Mouse (Mus musculus) limb, embryonic 11.5 days (tissue): ENCODE measurements around the gene Gm28308. TPM values are rescaled to one million over a fixed set of nuclear protein-coding genes. Genes with fewer than 3 reads are reported as not detected.

ENCODE experiments used
- ATAC-seq: fragments of 200-750 bp; cut with Nextera tagmentation; 2 replicates; pipeline ENCODE4 v1.8.0; 2017; ENCODE audit warnings: low read depth; ENCODE audit not compliant: insufficient number of reproducible peaks, low FRiP score, low TSS enrichment
- DNase-seq: peaks from one replicate; pipeline ENCODE4 v3.0.0-alpha.2; 2015; ENCODE audit warnings: low spot score
- H3K27ac ChIP-seq: fragments of 300-500 bp; sonication (generic); replicated peaks from 2 replicates; pipeline ENCODE4 v1.5.1; 2014; ENCODE audit warnings: low read depth, mild to moderate bottlenecking, low read length
- H3K27me3 ChIP-seq: fragments of 300-500 bp; sonication (generic); 2 replicates; pipeline ENCODE4 v1.6.1; 2014; ENCODE audit warnings: mild to moderate bottlenecking, low read length, mixed read lengths; ENCODE audit not compliant: control insufficient read depth, insufficient read depth
- H3K36me3 ChIP-seq: fragments of 300-500 bp; sonication (generic); 2 replicates; pipeline ENCODE4 v1.6.1; 2014; ENCODE audit warnings: mild to moderate bottlenecking, low read length, moderate library complexity, mixed read lengths; ENCODE audit not compliant: control insufficient read depth, insufficient read depth
- H3K4me1 ChIP-seq: fragments of 300-500 bp; sonication (generic); 2 replicates; pipeline ENCODE4 v1.6.1; 2014; ENCODE audit warnings: low read length, mixed read lengths; ENCODE audit not compliant: control insufficient read depth, insufficient read depth
- H3K4me2 ChIP-seq: fragments of 300-500 bp; sonication (generic); 2 replicates; pipeline ENCODE4 v1.6.1; 2014; ENCODE audit warnings: low read depth, mild to moderate bottlenecking, moderate library complexity; ENCODE audit not compliant: severe bottlenecking
- H3K4me3 ChIP-seq: fragments of 300-500 bp; sonication (generic); 2 replicates; pipeline ENCODE4 v1.5.1; 2014; ENCODE audit warnings: low read depth, low read length
- H3K9ac ChIP-seq: fragments of 300-500 bp; sonication (generic); 2 replicates; pipeline ENCODE4 v1.6.1; 2014; ENCODE audit warnings: mild to moderate bottlenecking, low read length
- H3K9me3 ChIP-seq: fragments of 300-500 bp; sonication (generic); 2 replicates; pipeline ENCODE4 v1.6.1; 2016; ENCODE audit warnings: low read length; ENCODE audit not compliant: control insufficient read depth
- WGBS: fragments of 180-500 bp; shearing (Covaris S2); extraction: QIAGEN DNeasy Blood & Tissue Kit; methylation state at CpG from one replicate; pipeline ENCODE4 v1.1.7; 2014; 5-methylcytosine and 5-hydroxymethylcytosine counted together
- polyA plus RNA-seq: library from polyadenylated mRNA; unstranded; fragments of >200 nt; fragmentation: Nextera tagmentation; extraction: Ambion mirVana; gene quantifications from 2 replicates; pipeline ENCODE4 v1.2.1, GENCODE M21; 2014

Gene Gm28308
- polyA plus RNA-seq, 1 experiment from 2014 or later: 1.3 TPM

DNA sequence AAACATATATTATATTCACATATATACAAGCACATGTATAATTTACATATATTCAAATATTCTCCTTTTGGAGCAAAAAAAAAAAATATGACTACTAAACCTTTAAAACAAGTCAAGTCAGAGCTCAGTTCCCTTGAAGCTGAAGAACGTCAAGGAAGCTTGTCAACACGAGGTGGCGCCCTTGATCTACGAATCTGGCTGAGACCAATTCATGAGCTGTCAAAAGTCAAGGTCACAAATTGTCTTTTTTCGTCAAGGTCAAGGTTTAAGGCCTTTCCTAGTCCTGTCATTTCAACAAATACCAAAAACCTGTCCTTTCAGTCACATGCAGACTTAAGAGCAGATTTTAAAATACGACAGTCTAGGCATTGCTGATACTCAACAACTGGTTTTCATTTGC is 43.8 kb upstream of the Gm28308 start:
- Histone ChIP-seq H3K4me3 (peak overlapping the region; percentile 20), H3K27ac (no peak overlapping the region)
- ATAC-seq: no peak

DNA sequence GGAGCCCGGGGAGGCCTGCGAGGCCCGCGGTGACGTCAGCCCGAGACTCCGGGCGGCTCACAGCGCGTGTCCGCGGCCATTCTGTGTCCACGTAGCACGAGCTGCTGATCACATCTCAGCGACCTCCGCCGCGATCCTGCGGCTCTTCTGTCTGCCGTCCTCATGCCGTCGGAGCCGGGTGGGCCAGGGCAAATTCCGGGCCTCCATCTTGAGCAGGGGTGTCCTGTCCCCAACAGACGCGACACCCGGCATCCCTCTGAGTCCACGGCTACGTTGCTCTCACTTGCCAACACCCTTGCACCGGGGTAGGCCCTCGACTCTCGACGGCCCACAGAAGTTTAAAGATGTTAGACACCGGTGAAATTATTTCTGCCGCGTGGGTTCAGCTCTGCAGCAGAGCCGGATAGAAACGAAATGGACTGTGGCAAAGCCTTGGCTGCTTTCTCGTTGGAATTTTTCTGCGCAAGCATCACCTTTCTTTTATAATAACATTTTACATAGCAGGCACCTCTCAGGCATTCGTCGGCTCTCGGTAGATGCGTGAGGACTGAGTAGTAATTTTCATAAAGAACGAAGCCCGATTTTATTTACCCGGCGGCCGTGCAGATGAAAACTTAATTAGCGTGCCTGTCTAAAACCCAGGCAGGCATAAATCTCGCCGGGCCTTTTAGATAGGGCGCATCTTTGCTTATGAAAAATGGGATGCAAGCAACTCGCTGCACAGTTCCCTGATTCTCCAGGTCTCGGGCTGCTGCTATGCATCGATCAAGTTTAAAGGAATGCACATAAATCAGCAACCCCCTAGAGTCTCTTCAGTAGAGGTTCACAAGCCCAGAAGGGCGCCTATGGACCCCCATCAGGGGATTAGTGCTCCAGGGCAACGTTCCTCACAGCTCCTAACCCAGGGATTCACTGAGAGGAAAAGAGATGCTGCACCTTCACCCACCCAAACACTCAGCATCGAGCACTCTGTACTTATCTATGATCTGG is 40.7 kb upstream of the Gm28308 start:
- H3K27me3 ChIP-seq: peaks cover 6% of the 10 kb centered on the region; the same call in 1 of the 2 replicates
- peak overlapping the region; percentile 42 for H3K4me3 ChIP-seq
- under 1% methylated on average over 59 of the region's 59 CpGs for WGBS
- H3K9ac ChIP-seq: peak overlapping the region; percentile 87
- ATAC-seq: no peak
- peak overlapping the region; percentile 80 for H3K27ac ChIP-seq
- peak; percentile 72 for DNase-seq
- H3K4me2 ChIP-seq: peak overlapping the region; percentile 76
- H3K36me3 ChIP-seq: no peaks in the 10 kb centered on the region
- no peaks in the 10 kb centered on the region for H3K9me3 ChIP-seq
- H3K4me1 ChIP-seq: peaks cover 10% of the 10 kb centered on the region; the same call in 1 of the 2 replicates

More for the DNA sequence above, 43.8 kb upstream of the Gm28308 start:
- peak; percentile 95 for DNase-seq
- peaks cover 17% of the 10 kb centered on the region for H3K27me3 ChIP-seq
- 0% methylated on average over 6 of the region's 6 CpGs for WGBS
- H3K9ac ChIP-seq: 0 out of 2 replicates have a peak overlapping the region, but pooled peaks have one; percentile 27
- H3K4me2 ChIP-seq: peak overlapping the region; percentile 14; the same call in 1 of the 2 replicates
- peaks cover 12% of the 10 kb centered on the region; the same call in 1 of the 2 replicates for H3K4me1 ChIP-seq
- no peaks in the 10 kb centered on the region for H3K36me3 ChIP-seq
- H3K9me3 ChIP-seq: no peaks in the 10 kb centered on the region

- no peak for ATAC-seq
- Histone ChIP-seq H3K36me3 (no peaks in the 10 kb centered on the region), H3K27me3 (peaks cover 6% of the 10 kb centered on the region; the same call in 1 of the 2 replicates), H3K4me2 (peak overlapping the region; percentile 76), H3K4me3 (peak overlapping the region; percentile 42), H3K4me1 (peaks cover 13% of the 10 kb centered on the region), H3K9ac (peak overlapping the region; percentile 87), H3K27ac (peak overlapping the region; percentile 80), H3K9me3 (no peaks in the 10 kb centered on the region)
- DNase-seq: peak; percentile 77
- 2% methylated on average over 35 of the region's 35 CpGs for WGBS
Observed at GRCm38 (mm10) chr6:52252775-52253376, 39.7 kb upstream of the Gm28308 start.

- Histone ChIP-seq H3K4me3 (peak overlapping the region; percentile 42), H3K27ac (peak overlapping the region; percentile 80), H3K9me3 (no peaks in the 10 kb centered on the region), H3K9ac (peak overlapping the region; percentile 87), H3K4me2 (peak overlapping the region; percentile 76), H3K27me3 (peaks cover 6% of the 10 kb centered on the region; the same call in 1 of the 2 replicates), H3K4me1 (peaks cover 13% of the 10 kb centered on the region), H3K36me3 (no peaks in the 10 kb centered on the region)
- peak; percentile 68 for DNase-seq
- 2% methylated on average over 24 of the region's 24 CpGs for WGBS
- ATAC-seq: no peak
Observed at GRCm38 (mm10) chr6:52252016-52252774, 39.1 kb upstream of the Gm28308 start.

- Histone ChIP-seq H3K4me3 (peak overlapping the region; percentile 42), H3K27ac (peak overlapping the region; percentile 80), H3K4me1 (peaks cover 13% of the 10 kb centered on the region), H3K4me2 (peak overlapping the region; percentile 76), H3K36me3 (no peaks in the 10 kb centered on the region), H3K9ac (peak overlapping the region; percentile 87), H3K9me3 (no peaks in the 10 kb centered on the region), H3K27me3 (peaks cover 6% of the 10 kb centered on the region; the same call in 1 of the 2 replicates)
- DNase-seq (peak; percentile 50), ATAC-seq (0 out of 2 replicates have a peak, but pooled peaks have one; percentile 21)
- WGBS: 6% methylated on average over 7 of the region's 7 CpGs
Observed at GRCm38 (mm10) chr6:52251177-52251879, 38.2 kb upstream of the Gm28308 start.

DNA sequence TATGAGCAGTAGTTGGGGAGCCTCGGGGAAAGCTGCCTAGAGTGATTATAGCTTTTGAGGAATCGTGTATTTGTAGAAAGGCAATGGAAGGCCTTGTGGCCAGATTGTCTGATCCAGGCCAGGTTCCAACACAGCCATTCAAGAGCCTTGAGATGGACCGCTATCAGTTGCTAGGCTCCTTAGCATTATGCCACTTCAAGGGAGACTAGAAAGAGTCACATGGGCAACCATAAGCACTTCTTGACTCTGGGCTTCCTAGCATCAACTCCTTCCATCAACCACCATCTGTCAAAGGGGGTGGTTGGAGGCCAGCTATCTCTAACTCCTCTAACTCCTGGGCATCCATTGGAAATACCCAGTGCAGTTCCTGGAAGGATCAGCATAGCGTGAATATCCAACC is 36.7 kb upstream of the Gm28308 start:
- DNase-seq: peak; percentile 44
- Histone ChIP-seq H3K9ac (peak overlapping the region; percentile 94), H3K27ac (peak overlapping the region; percentile 93; the same call in 1 of the 2 replicates), H3K4me3 (peak overlapping the region; percentile 99), H3K4me1 (peaks cover 13% of the 10 kb centered on the region), H3K36me3 (no peaks in the 10 kb centered on the region), H3K27me3 (peaks cover 4% of the 10 kb centered on the region; the same call in 1 of the 2 replicates), H3K9me3 (no peaks in the 10 kb centered on the region), H3K4me2 (peak overlapping the region; percentile 83)
- 12% methylated on average over 4 of the region's 4 CpGs for WGBS
- no peak for ATAC-seq

- Histone ChIP-seq H3K4me2 (peak overlapping the region; percentile 83), H3K9me3 (no peaks in the 10 kb centered on the region), H3K9ac (peak overlapping the region; percentile 94), H3K36me3 (no peaks in the 10 kb centered on the region), H3K27ac (peak overlapping the region; percentile 93; the same call in 1 of the 2 replicates), H3K4me3 (peak overlapping the region; percentile 99), H3K4me1 (peaks cover 13% of the 10 kb centered on the region), H3K27me3 (peaks cover 4% of the 10 kb centered on the region; the same call in 1 of the 2 replicates)
- DNase-seq (no peak), ATAC-seq (no peak)
- WGBS: 2% methylated on average over 16 of the region's 16 CpGs
Observed at GRCm38 (mm10) chr6:52249415-52249738, 36.2 kb upstream of the Gm28308 start.
